Mouse (Mus musculus) embryonic facial prominence, embryonic 15.5 days (tissue): ENCODE measurements around the gene Col5a1. TPM values are rescaled to one million over a fixed set of nuclear protein-coding genes. Genes with fewer than 3 reads are reported as not detected.

Source experiments
- ATAC-seq: fragments of 200-750 bp; cut with Nextera tagmentation; 2 replicates; pipeline ENCODE4 v1.8.0; 2017; ENCODE audit warnings: low read depth, moderate TSS enrichment; ENCODE audit not compliant: insufficient number of reproducible peaks, low FRiP score, low TSS enrichment
- H3K27ac ChIP-seq: fragments of 300-500 bp; sonication (generic); replicated peaks from 2 replicates; pipeline ENCODE4 v1.5.1; 2015; ENCODE audit warnings: mild to moderate bottlenecking, inconsistent platforms
- H3K27me3 ChIP-seq: fragments of 300-500 bp; sonication (generic); 2 replicates; pipeline ENCODE4 v1.6.1; 2015; ENCODE audit warnings: inconsistent platforms
- H3K36me3 ChIP-seq: fragments of 300-500 bp; sonication (generic); 2 replicates; pipeline ENCODE4 v1.6.1; 2015; ENCODE audit warnings: mild to moderate bottlenecking, inconsistent platforms
- H3K4me1 ChIP-seq: fragments of 300-500 bp; sonication (generic); 2 replicates; pipeline ENCODE4 v1.6.1; 2015; ENCODE audit warnings: inconsistent platforms
- H3K4me2 ChIP-seq: fragments of 300-500 bp; sonication (generic); replicated peaks from 2 replicates; pipeline ENCODE4 v1.6.1; 2015; ENCODE audit warnings: mild to moderate bottlenecking, inconsistent platforms
- H3K4me3 ChIP-seq: fragments of 300-500 bp; sonication (generic); replicated peaks from 2 replicates; pipeline ENCODE4 v1.5.1; 2015; ENCODE audit warnings: mild to moderate bottlenecking, inconsistent platforms
- H3K9ac ChIP-seq: fragments of 300-500 bp; sonication (generic); 2 replicates; pipeline ENCODE4 v1.6.1; 2015; ENCODE audit warnings: inconsistent platforms
- H3K9me3 ChIP-seq: fragments of 300-500 bp; sonication (generic); replicated peaks from 2 replicates; pipeline ENCODE4 v1.6.1; 2016; ENCODE audit warnings: inconsistent platforms
- WGBS: fragments of 180-500 bp; shearing (Covaris S2); methylation state at CpG from one replicate; pipeline ENCODE4 v1.1.7; 2015; 5-methylcytosine and 5-hydroxymethylcytosine counted together
- polyA plus RNA-seq: library from polyadenylated mRNA; unstranded; fragments of >200 nt; fragmentation: Nextera tagmentation; extraction: Ambion mirVana; gene quantifications from 2 replicates; pipeline ENCODE4 v1.2.1, GENCODE M21; 2015

The Col5a1 gene
- polyA plus RNA-seq, 1 experiment from 2014 or later = 217 TPM

DNA sequence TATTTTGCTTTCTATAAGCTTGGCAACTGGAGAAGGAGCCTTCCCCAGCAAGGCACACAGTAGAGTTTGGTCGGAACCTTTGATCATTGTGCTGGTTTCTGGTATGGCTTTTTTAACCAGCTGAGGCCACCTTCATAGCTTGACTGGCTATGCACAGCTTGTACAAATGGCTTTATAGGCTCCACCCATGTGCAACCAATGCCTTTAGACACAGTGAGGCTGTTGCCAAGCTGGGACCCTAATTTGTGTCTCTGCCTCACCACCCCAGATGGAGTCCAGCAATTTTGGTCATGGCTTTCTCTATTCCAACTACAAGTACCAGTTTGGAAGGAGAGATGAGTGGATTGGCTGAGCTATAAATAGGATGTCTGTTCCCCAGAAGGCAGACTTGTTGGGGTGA, 15.6 kb upstream of the Col5a1 start:
- no peaks in the 10 kb centered on the region for H3K36me3 ChIP-seq
- 71% methylated on average over 1 of the region's 1 CpGs for WGBS
- no peaks in the 10 kb centered on the region for H3K27me3 ChIP-seq
- peak; percentile 68 for ATAC-seq
- H3K9me3 ChIP-seq = no peaks in the 10 kb centered on the region
- no peak overlapping the region for H3K4me3 ChIP-seq
- peaks cover 35% of the 10 kb centered on the region for H3K4me1 ChIP-seq
- no peak overlapping the region for H3K9ac ChIP-seq
- no peak overlapping the region for H3K4me2 ChIP-seq
- H3K27ac ChIP-seq = peak overlapping the region; percentile 35; the same call in 1 of the 2 replicates

DNA sequence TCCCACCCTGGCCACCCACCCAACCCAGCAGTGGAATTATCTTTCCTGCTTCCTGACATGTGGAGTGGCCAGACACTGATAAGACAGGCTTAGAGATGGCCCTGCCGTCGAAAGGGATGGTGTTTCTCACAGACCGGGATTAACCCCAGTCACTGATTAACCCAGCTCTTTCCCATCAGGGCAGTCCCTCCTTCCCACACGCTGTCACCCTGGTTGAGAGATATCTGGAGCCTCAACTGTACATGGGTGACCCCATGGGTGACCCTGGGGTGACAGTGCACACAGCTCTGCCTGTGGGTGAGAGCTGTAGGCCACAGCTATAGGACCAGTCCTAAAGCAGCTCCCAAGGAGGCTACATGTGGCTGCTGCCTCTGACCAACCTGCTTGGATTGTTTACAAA, 15.2 kb upstream of the Col5a1 start:
- H3K4me1 ChIP-seq = peaks cover 35% of the 10 kb centered on the region
- 67% methylated on average over 4 of the region's 4 CpGs for WGBS
- 0 out of 2 replicates have a peak overlapping the region, but pooled peaks have one; percentile 24 for H3K27ac ChIP-seq
- no peak overlapping the region for H3K4me3 ChIP-seq
- H3K36me3 ChIP-seq = no peaks in the 10 kb centered on the region
- H3K9me3 ChIP-seq = no peaks in the 10 kb centered on the region
- ATAC-seq = no peak
- H3K9ac ChIP-seq = no peak overlapping the region
- H3K27me3 ChIP-seq = no peaks in the 10 kb centered on the region
- H3K4me2 ChIP-seq = no peak overlapping the region

DNA sequence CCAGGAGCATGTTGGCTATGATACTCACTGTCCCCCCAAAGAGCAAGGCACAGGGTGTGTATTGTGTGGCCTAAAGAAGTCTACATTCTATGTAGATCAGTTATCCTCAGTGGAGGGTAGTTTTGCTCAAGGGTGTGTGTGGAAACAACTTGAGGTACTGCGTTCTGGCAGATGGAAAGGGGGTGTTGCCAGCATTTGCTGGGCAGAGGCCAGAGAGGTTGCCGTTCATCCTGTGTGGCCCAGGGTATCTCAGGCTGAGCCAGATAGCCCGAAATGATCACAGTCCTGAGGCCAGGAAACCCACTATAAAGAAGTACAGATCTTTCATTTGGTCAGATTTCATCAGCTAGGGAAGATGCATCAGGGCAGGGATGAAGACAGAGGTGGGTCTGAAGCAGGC, 13.9 kb upstream of the Col5a1 start:
- no peak overlapping the region for H3K4me2 ChIP-seq
- WGBS = 44% methylated on average over 3 of the region's 3 CpGs
- H3K4me1 ChIP-seq = peaks cover 45% of the 10 kb centered on the region
- H3K9ac ChIP-seq = no peak overlapping the region
- H3K27ac ChIP-seq = peak overlapping the region; percentile 51; the same call in 1 of the 2 replicates
- no peaks in the 10 kb centered on the region for H3K27me3 ChIP-seq
- ATAC-seq = no peak
- H3K9me3 ChIP-seq = no peaks in the 10 kb centered on the region
- no peak overlapping the region for H3K4me3 ChIP-seq
- H3K36me3 ChIP-seq = no peaks in the 10 kb centered on the region

DNA sequence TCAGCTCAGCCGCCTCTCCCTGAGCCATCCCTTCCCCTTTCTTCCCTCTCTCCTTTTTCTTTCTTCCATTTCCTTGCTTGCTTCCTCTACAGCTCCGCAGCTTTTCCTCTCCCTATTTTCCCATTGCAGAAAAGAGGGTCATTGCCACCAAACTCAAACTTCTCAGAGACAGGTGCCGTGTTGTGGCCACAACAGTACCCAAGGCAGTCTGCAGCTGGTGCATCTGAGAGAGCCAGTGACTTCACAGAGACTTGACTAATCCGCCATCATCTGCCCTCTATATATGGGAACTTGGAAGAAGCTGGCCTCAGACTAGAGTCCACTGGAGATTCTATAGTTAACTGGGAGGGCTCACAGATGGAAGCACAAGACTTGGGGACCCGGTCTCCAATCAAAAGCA, 13.2 kb upstream of the Col5a1 start:
- ATAC-seq = no peak
- peak overlapping the region; percentile 51; the same call in 1 of the 2 replicates for H3K27ac ChIP-seq

DNA sequence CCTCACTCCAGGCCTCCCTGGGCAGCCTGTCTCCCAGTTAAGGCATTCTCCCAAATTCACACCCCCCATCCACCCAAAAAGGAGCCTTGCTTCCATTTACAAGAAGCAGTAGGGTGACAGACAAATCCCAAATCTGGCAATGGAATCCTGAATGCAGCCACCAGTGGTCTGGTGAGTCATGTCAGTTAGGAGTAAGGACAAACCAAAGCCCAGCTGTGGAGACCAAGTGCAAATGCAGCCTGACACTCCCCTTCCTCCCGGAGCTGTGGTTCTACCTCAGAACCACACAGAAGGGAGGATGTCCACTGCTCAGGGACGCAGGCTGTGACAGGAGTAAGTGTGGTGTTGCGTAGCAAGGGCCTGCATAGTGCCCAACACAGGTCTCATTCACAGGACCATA, 11.6 kb upstream of the Col5a1 start:
- Histone ChIP-seq H3K9me3 (no peaks in the 10 kb centered on the region), H3K27me3 (no peaks in the 10 kb centered on the region), H3K9ac (no peak overlapping the region), H3K4me3 (no peak overlapping the region), H3K27ac (no peak overlapping the region), H3K4me1 (peaks cover 45% of the 10 kb centered on the region), H3K4me2 (no peak overlapping the region), H3K36me3 (no peaks in the 10 kb centered on the region)
- WGBS = 74% methylated on average over 3 of the region's 3 CpGs
- ATAC-seq = no peak

More for the DNA sequence above, 13.2 kb upstream of the Col5a1 start:
- Histone ChIP-seq H3K9ac (no peak overlapping the region), H3K4me2 (no peak overlapping the region), H3K9me3 (no peaks in the 10 kb centered on the region), H3K27me3 (no peaks in the 10 kb centered on the region), H3K4me3 (no peak overlapping the region), H3K36me3 (no peaks in the 10 kb centered on the region), H3K4me1 (peaks cover 45% of the 10 kb centered on the region)
- WGBS = 62% methylated on average over 5 of the region's 5 CpGs

DNA sequence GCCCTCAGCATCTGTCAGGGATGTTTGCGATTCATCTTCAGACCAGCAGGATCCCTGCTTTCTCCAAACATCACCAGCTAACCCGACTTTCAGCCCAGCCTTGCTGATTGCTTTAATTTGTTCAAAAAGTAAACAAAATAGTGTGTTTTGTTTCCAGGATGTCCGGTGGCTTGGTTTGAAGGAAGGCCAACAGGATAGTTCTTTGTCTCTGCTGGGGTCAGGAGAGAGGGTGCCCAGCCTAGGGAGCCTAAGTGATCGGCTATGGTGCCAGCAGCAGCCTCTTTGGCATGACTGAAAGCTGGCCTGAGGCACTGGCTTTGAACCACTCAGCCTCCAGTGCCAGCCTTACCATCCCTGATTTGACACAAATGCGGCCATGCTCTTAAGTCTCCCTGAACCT, 11.0 kb upstream of the Col5a1 start:
- Histone ChIP-seq H3K4me3 (no peak overlapping the region), H3K4me2 (no peak overlapping the region), H3K27ac (no peak overlapping the region), H3K36me3 (no peaks in the 10 kb centered on the region), H3K9ac (no peak overlapping the region), H3K9me3 (no peaks in the 10 kb centered on the region), H3K4me1 (peaks cover 41% of the 10 kb centered on the region), H3K27me3 (no peaks in the 10 kb centered on the region)
- ATAC-seq = no peak
- 55% methylated on average over 5 of the region's 5 CpGs for WGBS

DNA sequence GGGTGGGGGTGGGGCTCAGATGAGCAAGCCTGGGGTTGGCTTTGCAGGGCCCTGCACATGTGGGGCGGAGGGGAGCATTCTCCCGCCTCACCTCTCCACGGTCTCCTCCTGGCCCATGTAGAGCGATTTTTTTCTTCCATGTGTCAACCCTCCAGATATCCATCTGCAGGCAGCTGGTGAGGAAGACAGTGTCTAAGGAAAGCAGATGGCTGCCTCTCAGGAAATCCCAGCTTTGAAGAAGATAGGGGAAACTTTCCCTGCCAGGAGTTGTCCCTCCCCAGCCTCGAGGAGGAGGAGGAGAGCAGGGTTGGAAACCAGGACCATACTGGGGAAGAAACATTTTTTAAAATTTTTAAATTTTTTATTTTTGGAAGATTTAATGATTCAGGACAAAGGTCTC, 10.4 kb upstream of the Col5a1 start:
- H3K27me3 ChIP-seq = no peaks in the 10 kb centered on the region
- no peaks in the 10 kb centered on the region for H3K36me3 ChIP-seq
- H3K9me3 ChIP-seq = no peaks in the 10 kb centered on the region
- H3K9ac ChIP-seq = no peak overlapping the region
- peaks cover 36% of the 10 kb centered on the region for H3K4me1 ChIP-seq
- no peak overlapping the region for H3K4me2 ChIP-seq
- no peak for ATAC-seq
- no peak overlapping the region for H3K4me3 ChIP-seq
- H3K27ac ChIP-seq = no peak overlapping the region
- 57% methylated on average over 5 of the region's 5 CpGs for WGBS

DNA sequence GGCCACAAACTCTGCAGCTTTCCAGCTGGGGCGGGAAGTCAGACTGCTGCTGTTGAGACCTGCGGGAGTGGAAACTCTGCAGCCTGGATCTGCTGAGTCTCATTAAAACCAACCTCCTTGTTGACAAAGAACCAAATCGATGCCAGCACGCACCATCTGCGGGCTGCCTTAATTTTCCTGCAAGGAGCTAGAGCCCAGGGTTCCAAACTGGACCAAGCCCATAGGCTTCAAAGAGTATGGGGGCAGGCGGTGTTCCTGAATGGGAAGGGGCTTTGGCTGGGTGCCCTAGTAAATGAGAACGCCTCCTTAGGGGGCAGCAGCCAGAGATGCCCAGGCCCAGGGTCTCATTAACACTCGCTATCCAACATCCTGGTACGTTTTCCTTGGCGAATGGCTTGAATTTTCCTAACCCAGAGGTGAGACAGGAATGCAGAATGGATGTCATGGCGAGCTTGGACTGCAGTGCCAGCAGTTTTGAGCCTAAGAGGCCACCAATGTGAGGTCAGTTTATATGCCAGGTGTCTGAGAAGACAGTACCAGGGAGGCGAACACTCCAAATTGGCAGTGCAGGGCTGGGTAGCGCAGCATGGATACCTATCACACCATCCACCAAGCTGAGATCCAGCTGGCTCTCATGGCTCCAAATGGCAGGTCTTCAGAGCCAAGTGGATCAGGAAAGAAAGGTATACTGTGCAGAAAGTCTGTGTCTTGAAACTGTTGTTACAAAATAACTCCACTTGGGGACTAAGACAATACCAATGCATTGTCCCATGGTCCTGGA, 9.3 kb upstream of the Col5a1 start:
- Histone ChIP-seq H3K36me3 (no peaks in the 10 kb centered on the region), H3K4me1 (peaks cover 33% of the 10 kb centered on the region), H3K9me3 (no peaks in the 10 kb centered on the region), H3K4me3 (no peak overlapping the region), H3K27me3 (no peaks in the 10 kb centered on the region), H3K4me2 (no peak overlapping the region), H3K9ac (no peak overlapping the region), H3K27ac (peak overlapping the region; percentile 41; the same call in 1 of the 2 replicates)
- 65% methylated on average over 13 of the region's 13 CpGs for WGBS
- no peak for ATAC-seq

DNA sequence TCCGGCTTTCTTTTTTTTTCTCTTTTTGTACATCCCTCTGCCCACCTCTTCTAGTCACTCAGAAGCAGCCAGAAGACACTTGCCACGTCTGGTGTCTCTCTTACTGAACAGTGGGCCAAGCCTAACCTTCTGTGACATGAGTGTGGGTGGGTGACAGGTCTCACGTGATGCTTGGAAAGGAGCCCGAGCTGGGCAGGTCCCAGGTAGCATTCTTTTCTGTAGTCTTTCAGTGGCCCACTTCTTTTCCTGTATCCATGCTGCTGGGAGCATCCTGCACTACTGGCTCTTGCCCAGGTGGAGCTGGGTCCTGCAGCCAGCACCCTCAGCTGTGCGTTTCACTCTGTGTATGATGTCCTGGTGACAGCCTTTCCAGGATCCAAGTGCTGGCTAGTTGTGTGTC, 8.2 kb upstream of the Col5a1 start:
- Histone ChIP-seq H3K9ac (no peak overlapping the region), H3K27ac (no peak overlapping the region), H3K4me2 (no peak overlapping the region), H3K4me1 (peaks cover 23% of the 10 kb centered on the region), H3K36me3 (no peaks in the 10 kb centered on the region), H3K9me3 (no peaks in the 10 kb centered on the region), H3K4me3 (no peak overlapping the region), H3K27me3 (no peaks in the 10 kb centered on the region)
- no peak for ATAC-seq
- 76% methylated on average over 5 of the region's 5 CpGs for WGBS

DNA sequence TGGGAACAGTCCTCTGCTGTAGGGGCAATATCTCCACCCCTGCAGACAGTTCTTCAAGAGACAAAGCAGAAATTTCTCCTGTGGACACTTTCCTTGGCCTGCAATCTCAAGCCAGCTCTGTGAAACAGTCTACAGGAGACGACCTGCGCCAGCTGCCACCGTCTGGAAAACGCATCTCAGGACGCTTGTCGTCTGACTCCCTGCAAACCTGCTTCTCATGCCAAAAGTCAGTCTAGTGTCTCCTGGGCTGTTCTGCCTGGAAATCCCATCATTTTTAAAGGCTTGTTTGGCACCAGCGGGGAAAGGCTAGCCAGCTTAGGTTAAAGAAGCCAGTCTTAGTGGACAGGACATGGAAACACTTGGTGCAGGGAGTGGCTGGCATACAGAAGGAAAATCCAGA, 2.9 kb upstream of the Col5a1 start:
- Histone ChIP-seq H3K4me2 (no peak overlapping the region), H3K9ac (no peak overlapping the region), H3K36me3 (no peaks in the 10 kb centered on the region), H3K27me3 (no peaks in the 10 kb centered on the region), H3K4me1 (peaks cover 38% of the 10 kb centered on the region), H3K4me3 (no peak overlapping the region), H3K27ac (no peak overlapping the region), H3K9me3 (no peaks in the 10 kb centered on the region)
- no peak for ATAC-seq
- 73% methylated on average over 7 of the region's 7 CpGs for WGBS

DNA sequence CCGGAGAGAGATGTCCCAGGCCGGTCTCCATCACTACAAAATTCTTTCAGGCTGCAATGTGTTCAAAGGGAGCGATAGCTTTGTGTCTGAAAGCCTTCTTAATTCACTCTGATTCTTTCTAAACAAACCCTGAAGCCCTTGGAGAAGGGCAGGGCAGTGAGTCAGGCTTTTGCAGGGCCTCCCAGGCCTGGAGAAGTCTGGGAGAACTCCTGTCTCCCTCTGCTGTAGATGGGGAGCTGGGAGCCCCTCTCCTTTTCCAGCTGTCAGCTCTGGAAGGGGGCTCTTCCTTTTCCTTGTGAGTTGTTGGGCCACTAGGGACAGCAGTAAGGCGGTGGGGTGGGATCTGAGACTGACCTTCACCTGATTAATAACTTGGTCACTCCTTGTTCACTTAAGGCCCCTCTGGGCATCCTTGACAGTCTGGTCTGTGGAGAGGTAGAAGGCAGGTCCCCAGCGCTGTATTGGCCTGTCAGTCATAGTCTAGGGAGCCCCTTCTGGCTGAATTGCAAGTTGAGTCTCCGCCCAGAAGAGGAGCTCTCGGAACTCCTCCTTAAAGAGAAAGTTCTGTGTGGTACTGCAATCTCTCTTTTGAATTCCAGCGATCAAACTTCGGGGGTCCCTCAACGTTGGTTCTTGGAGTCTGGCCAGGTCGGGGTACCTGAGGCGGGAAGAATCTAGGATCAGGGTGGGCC, 623 bp upstream of the Col5a1 start:
- peak overlapping the region; percentile 86 for H3K4me3 ChIP-seq
- no peaks in the 10 kb centered on the region for H3K27me3 ChIP-seq
- H3K27ac ChIP-seq = peak overlapping the region; percentile 98
- no peaks in the 10 kb centered on the region for H3K9me3 ChIP-seq
- 4% methylated on average over 12 of the region's 12 CpGs for WGBS
- peak overlapping the region; percentile 24; the same call in 1 of the 2 replicates for H3K9ac ChIP-seq
- peaks cover 61% of the 10 kb centered on the region for H3K4me1 ChIP-seq
- ATAC-seq = peak; percentile 82
- no peaks in the 10 kb centered on the region; the same call in 1 of the 2 replicates for H3K36me3 ChIP-seq
- H3K4me2 ChIP-seq = peak overlapping the region; percentile 84
